Mouse (Mus musculus) small intestine, adult 2 months (tissue): ENCODE measurements at regions not wholly inside any gene's neighbourhood (a gene's known extent, or its start where the extent isn't known, plus 50 kb on each side); places are given as distances from the start of the nearest gene placed in this dataset.

Experiments used
- H3K27ac ChIP-seq: fragments of 200-500 bp; 2 replicates; pipeline ENCODE4 v1.5.1; 2012; ENCODE audit warnings: low read depth, low read length, control low read depth, inconsistent platforms; ENCODE audit not compliant: insufficient read depth
- H3K27me3 ChIP-seq: fragments of 200-500 bp; 2 replicates; pipeline ENCODE4 v1.6.1; 2012; ENCODE audit warnings: mild to moderate bottlenecking, moderate library complexity, low read length, inconsistent platforms; ENCODE audit not compliant: control insufficient read depth, insufficient read depth
- H3K36me3 ChIP-seq: fragments of 200-500 bp; 2 replicates; pipeline ENCODE4 v1.6.1; 2012; ENCODE audit warnings: mild to moderate bottlenecking, low read length, control low read depth, inconsistent platforms; ENCODE audit not compliant: control insufficient read depth, insufficient read depth
- H3K4me1 ChIP-seq: fragments of 200-500 bp; 2 replicates; pipeline ENCODE4 v1.6.1; 2012; ENCODE audit warnings: low read length, inconsistent platforms, mixed read lengths; ENCODE audit not compliant: control insufficient read depth, insufficient read depth, insufficient read length
- H3K4me3 ChIP-seq: fragments of 200-500 bp; 2 replicates; pipeline ENCODE4 v1.5.1; 2012; ENCODE audit warnings: low read depth, mild to moderate bottlenecking, control low read depth, inconsistent platforms, low read length, moderate library complexity
- CTCF ChIP-seq: fragments of 200-500 bp; IDR thresholded peaks from 2 replicates; pipeline ENCODE4 v1.5.1; 2012; ENCODE audit warnings: low read depth, mild to moderate bottlenecking, control low read depth, inconsistent platforms, low read length, moderate library complexity, mixed read lengths; ENCODE audit not compliant: insufficient replicate concordance, insufficient read length; ENCODE audit errors: extremely low read depth
- POLR2A ChIP-seq: fragments of 200-500 bp; IDR thresholded peaks from 2 replicates; pipeline ENCODE4 v1.6.1; 2012; ENCODE audit warnings: low read depth, mild to moderate bottlenecking, control low read depth, inconsistent platforms, low read length, moderate library complexity
- WGBS: fragments of 180-500 bp; shearing (Covaris S2); methylation state at CpG from one replicate; pipeline ENCODE4 v1.1.7; 2018; 5-methylcytosine and 5-hydroxymethylcytosine counted together

DNA sequence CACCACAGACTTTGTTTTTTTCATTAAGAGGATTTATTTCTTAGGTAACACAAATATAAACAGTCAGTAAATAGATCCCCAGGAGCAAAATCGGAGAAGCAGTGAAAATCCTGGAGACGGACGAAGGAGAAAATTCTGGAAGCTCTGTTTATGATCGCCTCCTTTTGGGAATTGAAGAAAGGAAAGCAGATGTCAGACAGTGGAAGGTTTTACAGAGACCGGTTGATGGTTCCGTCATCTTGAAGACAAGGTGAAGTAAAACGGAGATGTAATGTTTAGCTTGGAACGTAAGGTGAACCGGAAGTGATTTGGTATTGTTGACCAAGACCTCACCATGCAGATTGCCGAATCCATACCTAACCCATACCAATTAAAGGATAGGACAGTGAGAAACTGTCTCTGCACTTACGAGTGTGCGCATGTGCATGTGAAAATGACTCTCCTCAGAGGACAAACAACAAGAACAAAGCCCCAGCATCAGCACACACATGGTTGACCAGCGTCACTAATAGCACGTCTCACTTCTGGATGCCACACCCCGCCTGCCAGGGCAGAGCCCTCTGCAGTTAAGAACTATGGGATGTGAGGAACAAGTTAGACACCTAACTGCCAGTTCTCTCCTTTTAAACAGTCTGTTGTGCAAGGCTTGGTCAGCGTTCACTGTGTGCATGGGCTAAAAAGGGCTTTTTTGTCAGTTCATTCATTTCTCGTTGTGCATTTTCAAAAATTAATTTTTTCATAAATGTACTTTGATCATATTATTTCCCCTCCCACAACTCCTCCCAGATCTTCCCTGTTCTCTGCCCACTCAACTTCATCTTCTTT, 62.4 kb upstream of the Cpsf6 start:
- 92% methylated on average over 17 of the region's 17 CpGs for WGBS
- H3K27me3 ChIP-seq: no peaks in the 10 kb centered on the region

DNA sequence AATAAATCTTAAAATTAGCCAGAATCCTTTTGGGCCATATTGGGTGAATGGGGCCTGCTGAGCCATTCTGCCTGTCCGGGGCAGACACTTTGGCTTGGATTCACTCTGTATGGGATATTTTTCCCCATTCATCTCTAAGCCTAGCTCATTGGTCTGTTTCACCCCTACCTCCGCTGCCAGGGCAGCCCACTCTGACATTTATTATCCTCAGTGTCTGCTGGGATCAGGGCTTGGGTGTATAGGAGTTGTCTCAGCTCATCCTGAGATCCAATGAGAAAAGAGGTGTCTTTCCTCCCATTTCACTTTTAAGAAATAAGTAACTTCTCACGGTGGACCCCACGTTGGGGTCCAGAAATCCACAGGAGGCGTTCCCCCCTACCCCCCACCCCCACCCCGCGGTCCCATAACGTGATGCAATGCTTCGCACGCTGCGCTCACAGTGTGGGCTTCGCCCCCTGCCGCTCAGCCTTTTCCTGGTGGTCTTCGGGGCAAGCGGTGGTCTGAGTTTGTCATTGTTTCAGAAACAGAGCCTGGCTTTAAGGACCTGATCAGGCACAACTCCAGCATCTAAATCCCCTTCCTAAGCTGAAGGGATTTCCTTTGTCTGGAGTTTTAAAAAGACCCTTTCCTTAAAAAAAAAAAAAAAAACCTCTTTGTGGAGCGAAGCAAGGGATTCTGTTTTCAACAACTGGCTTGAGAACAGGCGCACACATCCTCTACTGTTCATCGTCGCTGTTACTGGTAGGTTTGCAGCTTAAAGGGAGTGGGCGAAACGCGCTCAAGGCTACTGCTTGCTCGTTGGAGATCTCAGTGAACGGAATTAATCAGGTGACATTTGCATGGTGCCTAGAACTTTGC, 61.5 kb upstream of the Cpsf6 start:
- TF ChIP-seq CTCF (no peak), POLR2A (no peak)
- Histone ChIP-seq H3K4me3 (no peak overlapping the region), H3K27me3 (no peaks in the 10 kb centered on the region), H3K27ac (no peak overlapping the region), H3K36me3 (no peaks in the 10 kb centered on the region), H3K4me1 (no peaks in the 10 kb centered on the region)
- 69% methylated on average over 24 of the region's 24 CpGs for WGBS

More for the DNA sequence above, 62.4 kb upstream of the Cpsf6 start:
- no peak overlapping the region for H3K4me3 ChIP-seq
- no peaks in the 10 kb centered on the region for H3K36me3 ChIP-seq
- H3K27ac ChIP-seq: no peak overlapping the region
- TF ChIP-seq CTCF: no peak
- TF ChIP-seq POLR2A: no peak
- no peaks in the 10 kb centered on the region for H3K4me1 ChIP-seq

DNA sequence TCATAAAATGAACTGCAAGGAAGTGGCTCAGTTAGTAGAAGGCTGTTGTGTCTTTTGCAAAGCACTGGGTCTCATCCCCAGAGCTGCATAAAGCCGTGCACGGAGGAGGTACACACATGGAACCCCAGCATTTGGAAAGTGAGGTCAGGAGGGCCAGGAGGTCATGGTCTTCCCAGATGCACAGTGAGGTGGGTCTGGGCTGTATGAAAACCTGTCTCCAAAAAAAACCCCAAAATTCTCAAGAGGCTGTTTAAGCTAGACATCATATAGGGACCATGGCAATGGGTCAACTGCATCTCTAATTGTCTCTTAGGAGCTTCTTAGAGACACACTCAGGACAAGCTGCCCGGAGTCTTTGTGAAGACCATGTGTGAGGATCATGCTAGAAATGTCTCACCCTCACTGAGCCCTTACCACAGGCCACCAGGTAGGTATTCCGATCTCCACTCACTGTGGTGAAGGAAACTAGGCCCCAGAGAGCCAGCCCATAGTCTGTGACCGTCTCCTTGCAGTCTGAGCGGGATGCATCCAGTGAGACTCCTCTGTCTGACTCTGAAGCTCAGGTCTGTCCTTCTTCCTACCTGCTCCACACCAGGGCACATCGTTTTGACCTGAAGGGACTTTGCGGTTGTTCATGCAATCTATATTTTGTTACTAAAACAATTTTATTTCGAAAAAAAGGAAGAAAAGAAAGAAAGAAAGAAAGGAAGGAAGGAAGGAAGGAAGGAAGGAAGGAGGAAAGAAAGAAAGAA, 60.6 kb upstream of the Cpsf6 start:
- Histone ChIP-seq H3K27me3 (no peaks in the 10 kb centered on the region), H3K4me1 (no peaks in the 10 kb centered on the region), H3K27ac (no peak overlapping the region), H3K4me3 (no peak overlapping the region), H3K36me3 (no peaks in the 10 kb centered on the region)
- no peak for TF ChIP-seq POLR2A
- TF ChIP-seq CTCF: no peak
- WGBS: 91% methylated on average over 9 of the region's 9 CpGs

DNA sequence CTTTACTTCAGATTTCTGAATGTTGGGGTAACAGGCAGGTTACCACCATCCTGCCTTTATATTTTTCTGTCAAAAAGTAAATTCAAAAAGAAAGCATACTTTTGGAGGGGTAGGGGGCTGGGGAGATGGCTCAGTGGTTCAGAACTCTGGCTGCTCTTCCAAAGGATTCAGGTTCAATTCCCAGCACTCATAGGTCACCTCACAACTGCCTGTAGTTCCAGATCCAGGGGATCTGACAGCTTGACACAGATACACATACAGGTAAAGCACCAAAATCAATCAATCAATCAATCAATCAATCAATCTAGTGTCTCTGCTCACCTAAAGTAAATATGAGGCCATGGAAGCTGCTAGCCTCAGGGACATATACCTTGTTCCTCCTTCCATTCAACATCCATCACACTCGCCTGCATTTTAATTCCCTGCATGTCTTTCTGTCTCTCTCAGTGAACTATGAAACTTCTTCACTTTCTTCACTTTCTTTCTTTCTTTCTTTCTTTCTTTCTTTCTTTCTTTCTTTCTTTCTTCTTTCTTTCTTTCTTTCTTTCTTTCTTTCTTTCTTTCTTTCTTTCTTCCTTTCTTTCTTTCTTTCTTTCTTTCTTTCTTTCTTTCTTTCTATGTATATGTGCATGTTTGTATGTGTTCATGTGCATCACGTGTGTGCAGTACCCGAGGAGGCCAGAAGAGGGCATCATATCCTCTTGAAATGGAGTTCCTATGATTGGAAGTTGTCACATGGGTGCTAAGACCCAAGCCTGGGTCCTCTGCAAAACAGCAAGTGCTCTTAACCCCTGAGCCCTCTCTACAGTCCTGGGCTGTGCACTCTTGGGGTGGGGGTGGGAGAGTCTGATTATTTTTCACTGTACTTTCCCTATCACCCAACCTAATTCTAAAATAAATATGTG, 59.6 kb upstream of the Cpsf6 start:
- Histone ChIP-seq H3K4me3 (no peak overlapping the region), H3K4me1 (peaks cover 5% of the 10 kb centered on the region; the same call in 1 of the 2 replicates), H3K27me3 (no peaks in the 10 kb centered on the region), H3K27ac (no peak overlapping the region), H3K36me3 (no peaks in the 10 kb centered on the region)
- no peak for TF ChIP-seq CTCF
- TF ChIP-seq POLR2A: no peak
- 95% methylated on average over 3 of the region's 3 CpGs for WGBS

DNA sequence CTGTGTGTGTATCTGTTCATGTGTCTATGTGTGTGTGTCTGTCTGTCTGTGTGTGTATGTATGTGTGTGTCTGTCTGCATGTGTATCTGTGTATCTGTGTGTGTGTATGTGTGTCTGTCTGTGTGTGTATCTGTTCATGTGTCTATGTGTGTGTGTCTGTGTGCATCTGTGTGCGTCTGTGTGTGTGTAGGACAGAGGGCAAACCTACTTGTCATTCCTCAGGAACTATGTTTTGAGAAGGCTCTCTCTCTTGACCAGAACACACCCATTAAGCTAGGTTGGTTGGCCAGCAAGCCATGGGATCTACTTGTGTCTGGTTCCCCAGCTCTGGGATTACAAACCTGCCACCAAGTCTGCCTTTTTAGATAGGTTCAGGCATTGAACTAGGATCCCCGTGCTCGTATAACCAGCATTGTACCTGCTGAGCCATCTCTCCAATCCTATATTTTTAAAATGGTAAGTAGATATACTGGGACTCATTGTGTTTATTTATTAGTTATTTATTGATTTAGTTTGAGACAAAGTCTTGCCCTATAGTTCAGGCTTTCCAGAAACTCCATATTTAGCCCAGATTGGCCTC, 58.9 kb upstream of the Cpsf6 start:
- WGBS: 95% methylated on average over 3 of the region's 3 CpGs

DNA sequence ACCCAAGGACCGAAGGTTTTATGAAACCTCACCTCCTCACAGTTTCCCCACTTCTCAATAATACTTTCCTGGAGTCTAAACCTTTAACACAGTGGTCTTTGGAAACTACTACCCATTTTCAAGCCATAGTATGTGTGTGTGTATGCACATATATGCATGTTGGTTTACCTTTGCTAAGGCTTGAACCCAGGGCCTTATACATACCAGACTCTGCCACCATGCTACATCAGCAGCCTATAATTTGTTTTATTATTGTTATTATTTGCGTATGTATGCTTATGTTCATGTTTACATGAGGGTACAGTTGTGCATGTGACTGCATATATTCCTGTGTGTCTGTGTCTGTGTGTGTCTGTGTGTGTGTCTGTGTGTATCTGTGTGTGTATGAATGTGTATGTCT, 58.2 kb upstream of the Cpsf6 start:
- Histone ChIP-seq H3K4me1 (peaks cover 5% of the 10 kb centered on the region; the same call in 1 of the 2 replicates), H3K36me3 (no peaks in the 10 kb centered on the region), H3K4me3 (no peak overlapping the region), H3K27me3 (no peaks in the 10 kb centered on the region), H3K27ac (no peak overlapping the region)
- 99% methylated on average over 2 of the region's 2 CpGs for WGBS
- TF ChIP-seq CTCF (no peak), POLR2A (no peak)

More for the DNA sequence above, 58.9 kb upstream of the Cpsf6 start:
- TF ChIP-seq POLR2A: no peak
- TF ChIP-seq CTCF: no peak
- Histone ChIP-seq H3K4me3 (no peak overlapping the region), H3K4me1 (peaks cover 5% of the 10 kb centered on the region; the same call in 1 of the 2 replicates), H3K36me3 (no peaks in the 10 kb centered on the region), H3K27me3 (no peaks in the 10 kb centered on the region), H3K27ac (no peak overlapping the region)
